Mouse (Mus musculus) forebrain, embryonic 13.5 days (tissue): Measurements from ENCODE around the gene Arl8b. TPM values are rescaled to one million over a fixed set of nuclear protein-coding genes. Genes with fewer than 3 reads are reported as not detected.

Experiments
- ATAC-seq: fragments of 200-750 bp; cut with Nextera tagmentation; 2 replicates; pipeline ENCODE4 v1.8.0; 2017
- H3K27ac ChIP-seq: fragments of 300-500 bp; sonication (generic); 2 replicates; pipeline ENCODE4 v1.5.1; 2015; ENCODE audit warnings: inconsistent platforms, mild to moderate bottlenecking, moderate library complexity
- H3K27me3 ChIP-seq: fragments of 300-500 bp; sonication (generic); 2 replicates; pipeline ENCODE4 v1.6.1; 2015; ENCODE audit warnings: mild to moderate bottlenecking, inconsistent platforms
- H3K36me3 ChIP-seq: fragments of 300-500 bp; sonication (generic); 2 replicates; pipeline ENCODE4 v1.6.1; 2015; ENCODE audit warnings: mild to moderate bottlenecking, inconsistent platforms; ENCODE audit not compliant: poor library complexity, severe bottlenecking
- H3K4me1 ChIP-seq: fragments of 300-500 bp; sonication (generic); 2 replicates; pipeline ENCODE4 v1.6.1; 2015; ENCODE audit warnings: inconsistent platforms
- H3K4me2 ChIP-seq: fragments of 300-500 bp; sonication (generic); 2 replicates; pipeline ENCODE4 v1.6.1; 2015; ENCODE audit warnings: inconsistent platforms, mild to moderate bottlenecking, moderate library complexity
- H3K4me3 ChIP-seq: fragments of 300-500 bp; sonication (generic); 2 replicates; pipeline ENCODE4 v1.5.1; 2015; ENCODE audit warnings: mild to moderate bottlenecking, inconsistent platforms
- H3K9ac ChIP-seq: fragments of 300-500 bp; sonication (generic); 2 replicates; pipeline ENCODE4 v1.6.1; 2015; ENCODE audit warnings: mild to moderate bottlenecking, inconsistent platforms
- H3K9me3 ChIP-seq: fragments of 300-500 bp; sonication (generic); replicated peaks from 2 replicates; pipeline ENCODE4 v1.6.1; 2016; ENCODE audit warnings: inconsistent platforms
- WGBS: fragments of 180-500 bp; shearing (Covaris S2); methylation state at CpG from one replicate; pipeline ENCODE4 v1.1.7; 2015; 5-methylcytosine and 5-hydroxymethylcytosine counted together
- polyA plus RNA-seq: library from polyadenylated mRNA; unstranded; fragments of >200 nt; fragmentation: Nextera tagmentation; extraction: Ambion mirVana; gene quantifications from 2 replicates; pipeline ENCODE4 v1.2.1, GENCODE M21; 2015

Arl8b gene
- polyA plus RNA-seq, 1 experiment from 2014 or later = 75.7 TPM

DNA sequence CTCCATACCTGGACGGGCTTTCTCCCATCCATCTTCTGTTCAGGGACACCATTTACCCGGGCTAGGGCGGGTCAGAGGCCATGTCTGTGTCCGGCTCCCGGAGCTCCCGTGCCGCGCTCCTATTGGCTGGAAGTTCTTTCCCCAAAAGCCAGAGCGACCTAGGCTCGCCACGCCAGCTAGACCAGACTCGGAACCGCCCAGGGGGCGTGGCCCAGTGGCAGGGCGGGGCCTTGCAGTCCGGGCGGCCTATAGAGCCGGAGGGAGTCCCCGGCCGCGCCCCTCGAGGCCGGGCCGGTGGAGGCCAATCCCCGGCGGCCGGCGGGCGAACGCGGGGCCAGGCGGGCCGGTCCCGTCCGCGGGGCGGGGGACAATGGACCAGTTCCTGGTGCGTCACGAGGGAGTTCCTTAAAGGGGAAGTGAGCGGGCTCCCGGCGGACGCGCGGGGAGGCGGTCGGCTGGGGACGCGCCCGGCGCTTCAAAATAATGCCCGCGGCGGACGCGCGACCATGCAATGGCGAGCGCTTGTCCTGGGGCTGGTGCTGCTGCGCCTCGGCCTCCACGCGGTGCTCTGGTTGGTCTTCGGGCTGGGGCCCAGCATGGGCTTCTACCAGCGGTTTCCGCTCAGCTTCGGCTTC is 45.5 kb downstream of the Arl8b start, which contains the start of gene Edem1:
Edem1 (plus strand) TSS at position 408 of the 635 bp plus-strand sequence.
- peaks cover 4% of the 10 kb centered on the region; the same call in 1 of the 2 replicates for H3K36me3 ChIP-seq
- peak within 1 kb of the TSS; percentile 93 for H3K4me3 ChIP-seq
- H3K27me3 ChIP-seq = no peaks in the 10 kb centered on the region
- H3K9me3 ChIP-seq = no peaks in the 10 kb centered on the region
- under 1% methylated on average over 59 of the region's 67 CpGs for WGBS
- peak within 1 kb of the TSS; percentile 90 for H3K4me2 ChIP-seq
- H3K27ac ChIP-seq = peak within 1 kb of the TSS; percentile 62
- H3K4me1 ChIP-seq = peaks cover 25% of the 10 kb centered on the region
- H3K9ac ChIP-seq = peak within 1 kb of the TSS; percentile 91
- peak; percentile 98 for ATAC-seq

GRCm38 (mm10) chr6:108828872-108829271 is 46.0 kb downstream of the Arl8b start:
- ATAC-seq = peak; percentile 62
- no peaks in the 10 kb centered on the region for H3K9me3 ChIP-seq
- H3K27me3 ChIP-seq = no peaks in the 10 kb centered on the region
- peak overlapping the region; percentile 93 for H3K4me3 ChIP-seq
- WGBS = under 1% methylated on average over 56 of the region's 56 CpGs
- H3K4me2 ChIP-seq = peak overlapping the region; percentile 90
- peaks cover 25% of the 10 kb centered on the region for H3K4me1 ChIP-seq
- peak overlapping the region; percentile 91 for H3K9ac ChIP-seq
- no peaks in the 10 kb centered on the region for H3K36me3 ChIP-seq
- H3K27ac ChIP-seq = peak overlapping the region; percentile 62

DNA sequence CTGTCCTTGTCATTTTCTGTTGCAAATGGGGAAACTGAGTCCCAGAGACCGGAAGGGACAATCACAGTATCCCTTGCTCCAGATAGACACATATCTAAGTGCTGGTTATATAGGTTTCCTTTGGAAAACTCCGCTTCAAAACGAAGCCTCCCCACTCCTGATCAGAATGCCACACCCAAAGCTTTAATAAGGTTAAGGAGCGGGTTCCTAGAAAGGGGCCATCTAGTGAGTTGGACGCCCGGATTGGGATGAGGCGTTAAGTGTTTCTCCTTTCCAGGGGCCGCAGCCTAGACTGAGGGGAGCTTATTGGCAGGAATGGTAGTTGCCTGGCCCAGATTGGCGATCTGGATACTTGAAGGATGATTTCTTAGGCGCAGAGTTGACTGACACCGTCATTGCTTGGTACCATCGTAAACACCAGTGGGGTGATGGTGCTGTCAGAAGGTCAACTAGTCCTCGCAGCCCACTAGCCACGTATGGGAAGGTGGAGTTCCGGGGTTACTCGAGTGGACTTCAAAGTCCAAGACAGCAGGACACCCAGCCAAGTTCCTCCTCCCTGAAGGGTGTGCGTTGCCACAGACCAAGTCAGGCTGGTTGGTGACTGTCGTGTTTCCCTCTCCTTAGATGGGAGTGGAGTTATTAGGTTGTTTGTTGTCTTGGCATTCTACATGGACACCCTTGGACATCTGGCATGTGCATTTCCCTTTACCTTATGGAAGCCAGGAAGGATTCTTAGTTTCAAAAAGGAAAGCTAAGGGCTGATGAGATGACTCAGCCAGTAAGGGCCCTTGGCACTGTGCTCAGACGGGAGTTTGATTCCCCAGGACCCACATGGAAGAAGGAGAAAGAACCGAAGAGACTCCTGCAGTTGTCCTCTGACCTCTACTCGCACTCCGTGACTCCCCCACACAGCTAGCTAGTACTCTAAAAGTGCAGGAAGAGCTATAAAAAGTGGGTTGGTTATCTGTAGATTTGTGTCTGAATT is 46.8 kb downstream of the Arl8b start:
- no peak for ATAC-seq
- no peaks in the 10 kb centered on the region for H3K36me3 ChIP-seq
- WGBS = 29% methylated on average over 22 of the region's 22 CpGs
- H3K9ac ChIP-seq = peak overlapping the region; percentile 91
- peak overlapping the region; percentile 90 for H3K4me2 ChIP-seq
- H3K9me3 ChIP-seq = no peaks in the 10 kb centered on the region
- peak overlapping the region; percentile 93 for H3K4me3 ChIP-seq
- no peak overlapping the region for H3K27ac ChIP-seq
- H3K27me3 ChIP-seq = no peaks in the 10 kb centered on the region
- H3K4me1 ChIP-seq = peaks cover 25% of the 10 kb centered on the region

- Histone ChIP-seq H3K9ac (no peak overlapping the region), H3K4me3 (no peak overlapping the region), H3K36me3 (peaks cover 3% of the 10 kb centered on the region; the same call in 1 of the 2 replicates), H3K4me1 (peaks cover 25% of the 10 kb centered on the region), H3K27ac (no peak overlapping the region), H3K4me2 (no peak overlapping the region), H3K27me3 (no peaks in the 10 kb centered on the region), H3K9me3 (no peaks in the 10 kb centered on the region)
- ATAC-seq = no peak
- WGBS = 81% methylated on average over 1 of the region's 1 CpGs
Observed at GRCm38 (mm10) chr6:108832170-108832569, 49.3 kb downstream of the Arl8b start.

DNA sequence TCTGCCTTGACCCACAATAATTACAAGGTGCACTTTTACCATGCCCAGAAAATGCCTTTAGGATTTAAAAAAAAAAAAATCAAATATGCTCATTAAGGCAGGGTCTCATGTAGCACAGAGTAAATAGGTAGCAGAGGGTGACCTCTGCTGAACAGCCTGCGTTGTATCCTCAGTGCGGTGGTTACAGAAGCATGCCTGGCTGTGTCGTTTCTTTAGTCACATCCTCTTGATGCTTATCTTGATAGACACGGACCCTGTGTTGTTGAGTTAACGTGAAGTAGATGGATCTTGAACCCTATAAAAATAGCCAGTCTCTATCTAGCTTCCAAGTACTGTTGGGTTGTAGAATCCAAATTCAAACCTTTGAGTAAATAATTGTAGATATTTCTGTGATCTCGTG is 50.1 kb downstream of the Arl8b start:
- no peaks in the 10 kb centered on the region for H3K27me3 ChIP-seq
- H3K36me3 ChIP-seq = peaks cover 11% of the 10 kb centered on the region; the same call in 1 of the 2 replicates
- no peak overlapping the region for H3K4me2 ChIP-seq
- WGBS = 90% methylated on average over 6 of the region's 6 CpGs
- no peak overlapping the region for H3K4me3 ChIP-seq
- H3K27ac ChIP-seq = no peak overlapping the region
- no peaks in the 10 kb centered on the region for H3K9me3 ChIP-seq
- H3K4me1 ChIP-seq = peaks cover 24% of the 10 kb centered on the region
- no peak overlapping the region for H3K9ac ChIP-seq
- ATAC-seq = no peak

DNA sequence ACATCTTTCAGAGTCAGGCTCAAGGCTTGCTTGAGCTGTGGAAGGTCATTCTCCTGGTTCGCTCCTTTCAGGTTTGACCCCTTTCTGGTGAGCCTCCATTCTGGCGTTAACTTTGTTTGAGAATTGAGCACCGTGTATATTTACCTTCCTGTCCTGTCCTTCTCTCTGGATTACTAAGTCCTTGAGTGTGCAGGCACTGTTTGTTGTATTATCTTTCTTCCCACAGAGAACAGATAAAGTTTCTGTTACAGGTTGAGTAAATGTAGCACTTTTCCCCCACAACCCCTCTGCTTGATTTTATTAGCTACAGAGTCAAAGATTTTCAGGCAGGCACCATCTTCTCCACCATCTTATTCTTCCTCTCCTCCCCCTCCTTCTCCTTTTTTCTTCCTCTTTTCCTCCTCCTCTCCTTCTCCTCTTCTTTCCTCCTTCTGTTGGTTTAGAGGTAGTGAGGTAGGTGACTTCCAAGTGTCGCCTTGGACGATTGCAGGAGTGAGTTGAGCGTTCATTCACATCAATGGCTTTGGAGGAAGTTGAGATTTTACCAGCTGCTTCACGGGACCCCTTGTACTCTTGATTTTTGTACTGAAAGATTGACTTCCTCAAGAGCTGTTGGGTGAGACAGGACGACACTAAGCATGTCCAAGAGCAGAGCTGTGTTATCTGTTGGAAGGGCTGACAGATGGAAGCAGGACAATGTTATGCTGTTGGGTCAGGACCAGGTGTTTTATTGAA is 51.2 kb downstream of the Arl8b start:
- WGBS = 93% methylated on average over 8 of the region's 8 CpGs
- Histone ChIP-seq H3K27me3 (no peaks in the 10 kb centered on the region), H3K27ac (no peak overlapping the region), H3K36me3 (peaks cover 15% of the 10 kb centered on the region; the same call in 1 of the 2 replicates), H3K9me3 (no peaks in the 10 kb centered on the region), H3K4me2 (no peak overlapping the region), H3K4me3 (no peak overlapping the region), H3K4me1 (peaks cover 19% of the 10 kb centered on the region), H3K9ac (no peak overlapping the region)
- ATAC-seq = no peak

- Histone ChIP-seq H3K9me3 (no peaks in the 10 kb centered on the region), H3K4me3 (no peak overlapping the region), H3K9ac (no peak overlapping the region), H3K27ac (no peak overlapping the region), H3K36me3 (peaks cover 19% of the 10 kb centered on the region), H3K4me1 (peaks cover 7% of the 10 kb centered on the region), H3K4me2 (no peak overlapping the region), H3K27me3 (no peaks in the 10 kb centered on the region)
- ATAC-seq = no peak
- 87% methylated on average over 16 of the region's 16 CpGs for WGBS
Observed at GRCm38 (mm10) chr6:108835765-108836691, 53.1 kb downstream of the Arl8b start.

DNA sequence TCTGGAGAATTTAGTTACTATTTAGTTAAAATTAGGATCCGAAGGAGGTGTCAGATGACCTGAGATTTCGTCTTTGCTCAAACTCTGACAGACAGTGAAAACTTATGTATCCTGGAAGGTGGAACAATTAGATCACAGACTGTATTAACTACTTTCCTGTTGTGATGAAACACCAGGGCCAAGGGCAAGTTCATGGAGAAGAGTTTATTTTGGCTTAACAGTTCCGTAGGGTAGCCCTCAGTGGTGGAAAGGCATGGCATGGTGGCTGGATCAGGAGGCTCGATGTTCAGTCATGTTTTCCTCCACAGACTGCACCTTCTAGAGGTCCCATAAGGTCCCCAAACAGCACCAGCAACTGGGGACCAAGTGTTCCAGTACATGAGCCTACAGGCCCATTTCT is 54.2 kb downstream of the Arl8b start:
- Histone ChIP-seq H3K27me3 (no peaks in the 10 kb centered on the region), H3K9me3 (no peaks in the 10 kb centered on the region), H3K4me2 (no peak overlapping the region), H3K27ac (no peak overlapping the region), H3K4me3 (no peak overlapping the region), H3K4me1 (no peaks in the 10 kb centered on the region), H3K9ac (no peak overlapping the region), H3K36me3 (peaks cover 27% of the 10 kb centered on the region)
- 92% methylated on average over 4 of the region's 4 CpGs for WGBS
- no peak for ATAC-seq

DNA sequence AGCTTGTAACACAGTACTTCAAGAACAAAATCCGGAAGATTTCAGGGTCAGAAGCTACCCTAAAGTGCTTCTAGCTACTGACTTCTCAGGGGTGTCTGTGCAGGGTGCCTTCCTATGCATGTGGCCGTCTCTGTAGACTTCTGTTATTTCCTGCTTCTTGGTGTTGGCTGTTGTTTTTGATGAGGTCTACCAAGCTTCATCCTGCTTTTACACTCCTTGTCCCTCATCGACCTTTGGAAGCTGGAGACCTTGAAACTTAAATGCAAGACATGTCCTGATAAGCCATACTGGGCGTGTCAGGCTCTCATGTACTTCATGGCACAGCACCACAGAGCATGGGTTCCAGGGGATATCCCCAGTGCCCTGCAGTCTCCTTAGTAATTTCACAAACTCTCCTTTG is 55.1 kb downstream of the Arl8b start:
- Histone ChIP-seq H3K9ac (no peak overlapping the region), H3K9me3 (no peaks in the 10 kb centered on the region), H3K36me3 (peaks cover 30% of the 10 kb centered on the region), H3K4me1 (no peaks in the 10 kb centered on the region), H3K27ac (no peak overlapping the region), H3K27me3 (no peaks in the 10 kb centered on the region), H3K4me2 (no peak overlapping the region), H3K4me3 (no peak overlapping the region)
- 90% methylated on average over 4 of the region's 4 CpGs for WGBS
- no peak for ATAC-seq

GRCm38 (mm10) chr6:108839432-108839831 is 56.5 kb downstream of the Arl8b start:
- Histone ChIP-seq H3K9ac (no peak overlapping the region), H3K9me3 (no peaks in the 10 kb centered on the region), H3K27me3 (no peaks in the 10 kb centered on the region), H3K4me2 (no peak overlapping the region), H3K36me3 (peaks cover 44% of the 10 kb centered on the region), H3K4me1 (no peaks in the 10 kb centered on the region), H3K4me3 (no peak overlapping the region), H3K27ac (no peak overlapping the region)
- no peak for ATAC-seq
- 87% methylated on average over 4 of the region's 4 CpGs for WGBS
